Mouse (Mus musculus): Measurements from ENCODE around the gene Vmn1r217. TPM values are rescaled to one million over a fixed set of nuclear protein-coding genes. Genes with fewer than 3 reads are reported as not detected.
"Not testable (repeated sequence)": the region's sequence is repeated elsewhere in the genome, so short reads cannot be mapped to it uniquely, and the experiment has no call there.

The Vmn1r217 gene
- polyA plus RNA-seq (2015; fragmentation: Nextera tagmentation; extraction: Ambion mirVana): not detected in 2 replicates

- DNase-seq (ENCODE audit: low spot score): not testable (repeated sequence)
Measured at GRCm38 (mm10) chr13:23118126-23118525, at the start of gene Vmn1r217. Vmn1r217 (minus strand) TSS chr13:23118226.

- DNase-seq (ENCODE audit: low spot score): not testable (repeated sequence)
Measured at GRCm38 (mm10) chr13:23166471-23166870, 48.4 kb upstream of the Vmn1r217 start.

- no peak for DNase-seq (ENCODE audit: low spot score)
Measured at GRCm38 (mm10) chr13:23159012-23159411, 41.0 kb upstream of the Vmn1r217 start, which contains the start of gene Vmn1r219. Vmn1r219 (plus strand) TSS chr13:23159312.

GRCm38 (mm10) chr13:23157848-23158247 lies 39.8 kb upstream of the Vmn1r217 start:
- DNase-seq (ENCODE audit: low spot score): no peak

GRCm38 (mm10) chr13:23138880-23139279 lies 20.9 kb upstream of the Vmn1r217 start:
- DNase-seq (ENCODE audit: low spot score): no peak

GRCm38 (mm10) chr13:23133501-23133900 lies 15.5 kb upstream of the Vmn1r217 start:
- DNase-seq (ENCODE audit: low spot score): no peak

GRCm38 (mm10) chr13:23133099-23133498 lies 15.1 kb upstream of the Vmn1r217 start, which contains the start of gene Vmn1r218:
Vmn1r218 (plus strand) TSS chr13:23133155.
- no peak for DNase-seq (ENCODE audit: low spot score)

- DNase-seq (ENCODE audit: low spot score): no peak
Measured at GRCm38 (mm10) chr13:23120611-23121010, 2.6 kb upstream of the Vmn1r217 start.

GRCm38 (mm10) chr13:23094386-23094785 lies 23.6 kb downstream of the Vmn1r217 start:
- DNase-seq (ENCODE audit: low spot score): no peak

- DNase-seq (ENCODE audit: low spot score): no peak
Measured at GRCm38 (mm10) chr13:23069312-23069711, 48.7 kb downstream of the Vmn1r217 start.

- DNase-seq (ENCODE audit: low spot score): no peak
Measured at GRCm38 (mm10) chr13:23067725-23068124, 50.3 kb downstream of the Vmn1r217 start, which contains the start of gene Vmn1r215. Vmn1r215 (plus strand) TSS chr13:23068025.

GRCm38 (mm10) chr13:23057778-23058177 lies 60.2 kb downstream of the Vmn1r217 start:
- no peak for DNase-seq (ENCODE audit: low spot score)

Other genes with a start within 250 kb of the Vmn1r217 start
- not detected in 2 replicates for gene Vmn1r212, start 234.0 kb downstream of the Vmn1r217 start, polyA plus RNA-seq (2015; fragmentation: Nextera tagmentation; extraction: Ambion mirVana)
- not detected in 2 replicates for gene Vmn1r213, start 110.6 kb downstream of the Vmn1r217 start, polyA plus RNA-seq (2015; fragmentation: Nextera tagmentation; extraction: Ambion mirVana)
- gene Vmn1r214, start 87.8 kb downstream of the Vmn1r217 start, polyA plus RNA-seq (2015; fragmentation: Nextera tagmentation; extraction: Ambion mirVana): not detected in 2 replicates
- not detected in 2 replicates for gene Vmn1r215, start 50.2 kb downstream of the Vmn1r217 start, polyA plus RNA-seq (2015; fragmentation: Nextera tagmentation; extraction: Ambion mirVana)
- not detected in 2 replicates for gene Vmn1r218, start 14.9 kb upstream of the Vmn1r217 start, polyA plus RNA-seq (2015; fragmentation: Nextera tagmentation; extraction: Ambion mirVana)
- gene Vmn1r219, start 41.1 kb upstream of the Vmn1r217 start, polyA plus RNA-seq (2015; fragmentation: Nextera tagmentation; extraction: Ambion mirVana): not detected in 2 replicates
- gene Vmn1r220, start 69.7 kb upstream of the Vmn1r217 start, polyA plus RNA-seq (2015; fragmentation: Nextera tagmentation; extraction: Ambion mirVana): not detected in 2 replicates
- not detected in 2 replicates for gene Vmn1r221, start 95.9 kb upstream of the Vmn1r217 start, polyA plus RNA-seq (2015; fragmentation: Nextera tagmentation; extraction: Ambion mirVana)
- not detected in 2 replicates for gene Vmn1r222, start 117.7 kb upstream of the Vmn1r217 start, polyA plus RNA-seq (2015; fragmentation: Nextera tagmentation; extraction: Ambion mirVana)
- not detected in 2 replicates for gene Vmn1r223, start 128.9 kb upstream of the Vmn1r217 start, polyA plus RNA-seq (2015; fragmentation: Nextera tagmentation; extraction: Ambion mirVana)

Data from thymus, postnatal 0 days (tissue).